Mouse (Mus musculus) retina, embryonic 14.5 days (tissue): ENCODE results near the gene Zfp385b.

Experiments used
- DNase-seq: peaks from one replicate; pipeline ENCODE4 v3.0.0-alpha.2; 2015; ENCODE audit warnings: low spot score

Gene Zfp385b

GRCm38 (mm10) chr2:77790295-77790694, 29.1 kb downstream of the Zfp385b start:
- DNase-seq = no peak

GRCm38 (mm10) chr2:77781390-77781789, 38.0 kb downstream of the Zfp385b start:
- no peak for DNase-seq

- peak; percentile 51 for DNase-seq
Observed at GRCm38 (mm10) chr2:77777781-77778180, 41.7 kb downstream of the Zfp385b start.

GRCm38 (mm10) chr2:77777047-77777686, 42.3 kb downstream of the Zfp385b start:
- DNase-seq = peak; percentile 62

- DNase-seq = no peak
Observed at GRCm38 (mm10) chr2:77775247-77775880, 44.1 kb downstream of the Zfp385b start.

- no peak for DNase-seq
Observed at GRCm38 (mm10) chr2:77770056-77770697, 49.3 kb downstream of the Zfp385b start.

GRCm38 (mm10) chr2:77768321-77768886, 51.0 kb downstream of the Zfp385b start:
- no peak for DNase-seq

GRCm38 (mm10) chr2:77761967-77762366, 57.5 kb downstream of the Zfp385b start:
- DNase-seq = no peak

- no peak for DNase-seq
Observed at GRCm38 (mm10) chr2:77758403-77759071, 60.9 kb downstream of the Zfp385b start.

GRCm38 (mm10) chr2:77752491-77752890, 66.9 kb downstream of the Zfp385b start:
- peak; percentile 30 for DNase-seq

- no peak for DNase-seq
Observed at GRCm38 (mm10) chr2:77749631-77750030, 69.8 kb downstream of the Zfp385b start.

- DNase-seq = no peak
Observed at GRCm38 (mm10) chr2:77746417-77746816, 73.0 kb downstream of the Zfp385b start.

GRCm38 (mm10) chr2:77745246-77745645, 74.2 kb downstream of the Zfp385b start:
- DNase-seq = no peak

- DNase-seq = no peak
Observed at GRCm38 (mm10) chr2:77742359-77742758, 77.1 kb downstream of the Zfp385b start.

- DNase-seq = no peak
Observed at GRCm38 (mm10) chr2:77730196-77730595, 89.2 kb downstream of the Zfp385b start.

- DNase-seq = no peak
Observed at GRCm38 (mm10) chr2:77726798-77727197, 92.6 kb downstream of the Zfp385b start.

GRCm38 (mm10) chr2:77720806-77721205, 98.6 kb downstream of the Zfp385b start:
- DNase-seq = no peak

- DNase-seq = no peak
Observed at GRCm38 (mm10) chr2:77716367-77716766, 103.1 kb downstream of the Zfp385b start.

GRCm38 (mm10) chr2:77713886-77714285, 105.6 kb downstream of the Zfp385b start:
- no peak for DNase-seq

- no peak for DNase-seq
Observed at GRCm38 (mm10) chr2:77711751-77712150, 107.7 kb downstream of the Zfp385b start.

- peak; percentile 78 for DNase-seq
Observed at GRCm38 (mm10) chr2:77709206-77709794, 110.1 kb downstream of the Zfp385b start.

GRCm38 (mm10) chr2:77707138-77707537, 112.3 kb downstream of the Zfp385b start:
- DNase-seq = no peak
